Mouse (Mus musculus) C2C12 (cell line): ENCODE data around the gene Slc44a1.

Experiments
- CEBPB ChIP-seq: IDR thresholded peaks from one replicate; pipeline ENCODE4 v1.6.1; 2011; ENCODE audit warnings: low read depth, mild to moderate bottlenecking, control low read depth, moderate library complexity
- CTCF ChIP-seq: IDR thresholded peaks from one replicate; pipeline ENCODE4 v1.5.1; 2011; ENCODE audit not compliant: control insufficient read depth, insufficient read depth, insufficient read length
- MYOD1 ChIP-seq: IDR thresholded peaks from one replicate; pipeline ENCODE4 v1.6.1; 2011; ENCODE audit warnings: low read depth; ENCODE audit not compliant: control insufficient read depth, insufficient read length
- MYOG ChIP-seq: IDR thresholded peaks from one replicate; pipeline ENCODE4 v1.6.1; 2011; ENCODE audit not compliant: control insufficient read depth, insufficient read length; ENCODE audit errors: extremely low read depth
- USF1 ChIP-seq: IDR thresholded peaks from one replicate; pipeline ENCODE4 v1.6.1; 2011; ENCODE audit warnings: low read depth, mild to moderate bottlenecking, control low read depth, moderate library complexity

DNA sequence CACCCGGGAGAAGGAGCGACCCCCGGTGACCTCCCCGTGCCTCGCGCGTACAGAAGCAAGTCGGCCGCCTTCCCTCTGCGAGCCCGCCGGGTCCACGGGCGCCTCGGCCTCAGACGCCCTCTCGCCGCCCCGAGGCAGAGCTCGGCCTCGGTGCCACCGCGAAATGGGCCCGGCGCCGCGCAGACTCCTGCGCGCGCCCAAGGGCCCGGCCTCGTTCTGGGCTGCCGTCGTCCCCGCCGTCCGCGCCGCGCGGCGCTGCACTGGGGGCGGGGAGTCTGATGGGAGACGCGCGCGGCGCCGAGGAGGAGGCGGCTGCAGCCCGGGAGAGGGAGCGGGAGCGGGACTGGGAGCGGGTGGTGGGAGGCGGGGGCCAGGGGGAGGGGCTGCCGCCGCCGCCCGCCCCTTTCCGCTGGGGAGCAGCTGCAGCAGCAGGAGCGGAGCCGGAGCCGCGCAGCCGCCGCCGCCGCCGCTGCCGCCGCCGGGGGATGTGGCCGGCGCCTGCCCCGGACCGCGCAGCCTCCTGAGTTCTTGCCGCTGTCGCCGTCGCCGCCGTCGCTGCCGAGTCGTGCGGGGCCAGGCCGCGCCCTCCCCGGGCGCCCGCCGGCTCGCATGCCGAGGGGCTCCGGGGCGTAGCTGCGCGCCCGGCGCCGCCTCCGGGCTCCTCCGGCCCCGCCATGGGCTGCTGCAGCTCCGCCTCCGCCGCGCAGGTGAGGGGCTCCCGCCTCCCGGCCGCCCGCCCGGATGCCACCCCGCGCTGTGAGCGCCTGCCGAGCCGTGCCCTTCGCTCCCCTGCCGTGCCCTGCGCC is at the start of gene Slc44a1:
- no peak for TF ChIP-seq MYOG
- no peak for TF ChIP-seq USF1
- TF ChIP-seq CTCF = no peak
- no peak for TF ChIP-seq CEBPB
- no peak for TF ChIP-seq MYOD1
